Mouse (Mus musculus) mouse embryonic stem cell (cell line): ENCODE data around the gene Wnt10b.
"Not testable (repeated sequence)": the region's sequence is repeated elsewhere in the genome, so short reads cannot be mapped to it uniquely, and the experiment has no call there.

Experiments
- in situ Hi-C, 2 experiments: fragments of 300-500 bp; cut with MboI; formaldehyde crosslinking; loops; 1 replicate in 1 of 2; 3 replicates in 1 of 2; pipeline ENCODE4 v1.14.3; 2019 to 2020; ENCODE audit warnings: low sequenced_read_pairs in 2 of 2, low pct_unique_long_range_greater_than_20kb in 1 of 2, mixed read lengths in 1 of 2; ENCODE audit not compliant: unreplicated experiment in 1 of 2

Wnt10b gene

GRCm38 (mm10) chr15:98777762-98778161, at the start of gene Wnt10b:
Wnt10b (minus strand) TSS chr15:98778150.
- in situ Hi-C loops: loop anchor here in 1 of 2 experiments (25.0 kb wide), 1 partner anchor 765 kb away; the partner anchor contains the start of gene Col2a1

- in situ Hi-C loops: no loop called here
These were observed 49.7 kb upstream of the Wnt10b start for GRCm38 (mm10) chr15:98827611-98828011.

- in situ Hi-C loops: no loop called here
These were observed 45.5 kb upstream of the Wnt10b start for GRCm38 (mm10) chr15:98823434-98823833.

GRCm38 (mm10) chr15:98822147-98822546, 44.2 kb upstream of the Wnt10b start:
- in situ Hi-C loops: no loop called here

GRCm38 (mm10) chr15:98821403-98821802, 43.5 kb upstream of the Wnt10b start:
- in situ Hi-C loops: no loop called here

GRCm38 (mm10) chr15:98820937-98821336, 43.0 kb upstream of the Wnt10b start:
- in situ Hi-C loops: no loop called here

- in situ Hi-C loops: no loop called here
These were observed 40.2 kb upstream of the Wnt10b start for GRCm38 (mm10) chr15:98818171-98818570.

- in situ Hi-C loops: no loop called here
These were observed 34.9 kb upstream of the Wnt10b start for GRCm38 (mm10) chr15:98812741-98813424.

GRCm38 (mm10) chr15:98810212-98810611, 32.3 kb upstream of the Wnt10b start:
- in situ Hi-C loops: not testable (repeated sequence)

- in situ Hi-C loops: no loop called here
These were observed 31.4 kb upstream of the Wnt10b start, which contains the start of gene Ddn for GRCm38 (mm10) chr15:98809390-98809789. Ddn (minus strand) TSS chr15:98809490.

GRCm38 (mm10) chr15:98808651-98809134, 30.7 kb upstream of the Wnt10b start:
- in situ Hi-C loops: no loop called here

- in situ Hi-C loops: no loop called here
These were observed 30.1 kb upstream of the Wnt10b start for GRCm38 (mm10) chr15:98807895-98808650.

GRCm38 (mm10) chr15:98806809-98807770, 29.1 kb upstream of the Wnt10b start:
- in situ Hi-C loops: no loop called here

- in situ Hi-C loops: no loop called here
These were observed 28.3 kb upstream of the Wnt10b start for GRCm38 (mm10) chr15:98806071-98806808.

- in situ Hi-C loops: no loop called here
These were observed 27.5 kb upstream of the Wnt10b start for GRCm38 (mm10) chr15:98805324-98806040.

- in situ Hi-C loops: no loop called here
These were observed 26.1 kb upstream of the Wnt10b start for GRCm38 (mm10) chr15:98804054-98804453.

GRCm38 (mm10) chr15:98802926-98803325, 25.0 kb upstream of the Wnt10b start:
- in situ Hi-C loops: no loop called here
